Mouse (Mus musculus) large intestine, adult 2 months (tissue): ENCODE results near the gene Olfr1564. TPM values are rescaled to one million over a fixed set of nuclear protein-coding genes. Genes with fewer than 3 reads are reported as not detected.
"Not testable (repeated sequence)": the region's sequence is repeated elsewhere in the genome, so short reads cannot be mapped to it uniquely, and the experiment has no call there.

Experiments used
- DNase-seq: peaks from one replicate; pipeline ENCODE4 v3.0.0-alpha.2; 2012; ENCODE audit warnings: low read depth, low spot score
- WGBS: fragments of 180-500 bp; shearing (Covaris S2); methylation state at CpG from one replicate; pipeline ENCODE4 v1.1.7; 2018; 5-methylcytosine and 5-hydroxymethylcytosine counted together
- polyA plus RNA-seq: library from polyadenylated mRNA; depleted of rRNA; stranded (reverse); fragments of >200 nt; gene quantifications from 2 replicates; pipeline ENCODE4 v1.2.3, GENCODE M21; 2012; rRNA removed

Olfr1564 gene
- not detected in 2 replicates for polyA plus RNA-seq

DNA sequence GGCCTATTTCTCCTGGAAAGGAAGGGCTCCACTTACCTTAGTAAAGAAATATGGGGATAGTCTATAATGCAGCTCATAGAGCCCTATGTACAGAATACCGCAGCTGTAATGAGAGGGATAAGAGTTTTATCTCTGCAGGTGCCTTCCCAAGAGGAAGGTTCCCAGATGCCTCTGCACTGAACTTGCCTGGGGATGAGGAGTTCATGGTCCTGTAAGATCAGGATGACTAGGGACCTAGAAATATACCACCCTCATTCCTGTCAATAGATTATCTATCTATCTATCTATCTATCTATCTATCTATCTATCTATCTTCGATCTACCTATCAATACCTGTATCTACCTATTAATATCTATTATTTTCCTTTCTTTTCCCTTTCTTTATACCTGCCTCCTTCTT, at the start of gene Olfr1564:
Olfr1564 (minus strand) TSS at position 101 of the 400 bp plus-strand sequence.
- no peak for DNase-seq
- WGBS: 80% methylated on average over 2 of the region's 2 CpGs

DNA sequence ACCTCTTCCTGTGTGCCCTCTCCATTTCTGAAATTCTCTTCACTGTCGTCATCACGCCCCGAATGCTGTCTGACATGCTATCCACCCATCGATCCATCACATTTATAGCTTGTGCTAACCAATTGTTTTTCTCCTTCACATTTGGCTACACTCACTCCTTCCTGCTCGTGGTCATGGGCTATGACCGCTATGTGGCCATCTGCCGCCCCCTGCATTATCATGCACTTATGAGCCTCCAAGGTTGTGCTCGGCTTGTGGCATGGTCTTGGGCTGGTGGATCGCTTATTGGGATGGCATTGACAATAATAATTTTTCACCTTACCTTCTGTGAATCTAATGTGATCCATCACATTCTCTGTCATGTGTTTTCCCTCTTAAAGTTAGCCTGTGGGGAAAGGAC, 47.4 kb upstream of the Olfr1564 start:
- 86% methylated on average over 9 of the region's 9 CpGs for WGBS
- DNase-seq: no peak

DNA sequence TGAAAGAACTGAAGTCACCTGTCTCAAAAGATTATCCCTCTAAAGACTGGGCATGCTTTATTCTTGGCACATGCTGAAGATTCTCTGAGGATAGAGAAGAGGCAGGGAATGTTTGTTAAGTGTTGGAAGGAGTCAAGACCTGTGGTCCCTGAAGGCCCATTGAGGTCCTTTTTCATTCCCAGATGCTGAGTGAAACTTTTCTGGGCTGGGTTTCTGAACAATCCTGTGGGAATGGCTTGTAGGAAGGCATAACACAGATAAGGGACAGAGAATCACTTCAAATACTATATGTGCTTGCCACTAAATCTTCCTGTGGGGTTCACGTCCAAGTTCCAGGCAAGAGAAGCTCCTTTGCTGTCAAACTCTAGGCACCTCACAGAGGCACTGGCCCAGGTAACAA, 42.9 kb upstream of the Olfr1564 start, which contains the start of gene Olfr63:
Olfr63 (plus strand) TSS at position 301 of the 400 bp plus-strand sequence.
- 79% methylated on average over 1 of the region's 1 CpGs for WGBS
- DNase-seq: no peak

DNA sequence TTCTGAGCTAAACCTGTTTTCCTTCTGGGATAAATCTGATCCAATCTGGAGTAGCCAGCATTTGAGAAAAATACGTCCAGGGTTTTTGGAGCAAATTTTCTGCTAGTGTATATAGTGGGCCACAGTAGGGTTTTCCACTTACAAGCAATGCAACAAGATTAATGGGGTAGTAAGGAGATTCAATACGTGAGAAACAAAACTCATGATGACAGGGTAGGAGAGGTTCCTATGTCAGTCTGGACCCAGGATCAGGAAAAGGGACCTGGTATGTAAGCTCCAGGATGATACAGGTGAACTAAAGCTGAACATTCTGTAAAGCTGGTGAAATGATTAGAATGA, 33.8 kb upstream of the Olfr1564 start:
- WGBS: no CpG with 5 or more reads among the region's 2 CpGs
- DNase-seq: not testable (repeated sequence)

DNA sequence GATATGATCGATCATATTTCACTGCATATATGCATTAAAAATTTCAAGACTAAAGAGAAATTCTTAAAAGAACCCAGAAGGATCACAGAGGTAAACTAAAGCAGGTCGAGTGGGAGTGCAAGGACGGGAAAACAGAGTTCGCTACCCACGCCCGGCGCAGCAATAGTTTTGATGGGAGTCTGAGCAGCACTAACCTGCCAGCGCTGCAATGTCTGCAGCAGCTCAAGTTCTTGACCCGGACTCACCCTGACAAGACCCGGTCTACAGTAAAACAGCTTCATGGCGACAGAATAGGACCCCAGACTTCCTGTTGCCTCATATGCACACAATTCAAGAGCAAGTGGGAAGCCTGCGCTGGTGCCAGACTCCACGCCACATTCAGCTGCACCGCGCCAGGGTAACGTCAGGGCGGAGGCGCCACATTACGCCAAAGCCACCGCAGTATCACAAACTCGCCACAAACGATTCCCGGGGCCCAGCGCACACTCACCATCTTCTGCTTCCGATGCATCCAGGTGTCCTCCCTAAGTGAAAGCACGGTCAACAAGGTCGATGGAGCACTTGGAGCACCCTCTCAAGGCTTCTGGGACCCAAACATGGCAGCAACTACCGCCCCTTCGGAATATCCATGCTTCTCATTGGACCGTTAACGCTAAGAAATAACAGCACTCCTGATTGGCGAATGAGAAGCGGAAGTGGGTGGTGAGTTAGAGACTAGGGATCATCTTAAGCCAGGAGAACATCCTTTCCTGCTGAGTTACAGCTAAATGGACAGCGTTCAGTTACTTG, 33.2 kb upstream of the Olfr1564 start, which contains the start of gene Zfp955a:
Zfp955a (minus strand) TSS at position 616 of the 789 bp plus-strand sequence.
- WGBS: 26% methylated on average over 1 of the region's 34 CpGs

DNA sequence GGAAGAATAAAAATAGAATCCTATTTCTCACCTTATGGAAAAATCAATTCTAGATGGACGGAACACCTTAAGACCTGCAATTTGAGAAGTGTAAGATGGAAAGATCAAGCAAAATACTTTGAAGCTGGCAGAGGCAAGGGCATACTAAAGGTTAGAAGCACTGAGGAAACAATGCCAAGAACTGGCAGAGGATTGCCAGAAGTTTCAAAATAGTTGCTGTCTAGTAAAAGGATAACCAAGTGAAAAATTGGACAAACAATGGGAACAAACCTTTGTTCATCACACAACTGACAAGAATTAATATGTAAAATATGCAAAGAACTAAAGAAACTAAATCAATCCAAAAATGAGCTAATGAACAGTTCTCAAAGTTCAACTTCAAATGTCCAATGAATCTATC, 15.2 kb upstream of the Olfr1564 start:
- WGBS: 97% methylated on average over 1 of the region's 1 CpGs
- DNase-seq: not testable (repeated sequence)

More for the DNA sequence above, 33.2 kb upstream of the Olfr1564 start, which contains the start of gene Zfp955a:
- DNase-seq: not testable (repeated sequence)

DNA sequence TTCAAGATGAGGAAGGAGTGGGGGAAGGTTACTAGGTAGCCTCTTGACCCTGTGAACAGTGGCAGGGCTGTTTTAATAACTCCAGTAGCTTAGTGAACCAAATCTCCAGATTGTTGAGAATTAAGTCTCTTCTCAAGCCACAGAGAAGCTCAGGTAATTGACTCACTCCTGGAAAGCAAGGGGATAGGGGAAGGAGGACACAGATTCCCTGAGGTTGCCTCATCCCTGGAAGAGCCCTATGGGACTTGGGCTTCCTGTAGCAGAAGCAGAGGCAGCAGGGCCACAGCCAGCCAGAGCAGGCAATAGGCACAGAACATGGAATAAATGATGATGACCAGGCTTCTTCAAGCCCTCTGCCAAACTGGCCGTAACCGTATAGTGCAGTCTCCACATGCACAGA, 30.5 kb downstream of the Olfr1564 start, which contains the start of gene Olfr239:
Olfr239 (plus strand) TSS at position 301 of the 400 bp plus-strand sequence.
- DNase-seq: not testable (repeated sequence)
- no CpG with 5 or more reads among the region's 2 CpGs for WGBS

DNA sequence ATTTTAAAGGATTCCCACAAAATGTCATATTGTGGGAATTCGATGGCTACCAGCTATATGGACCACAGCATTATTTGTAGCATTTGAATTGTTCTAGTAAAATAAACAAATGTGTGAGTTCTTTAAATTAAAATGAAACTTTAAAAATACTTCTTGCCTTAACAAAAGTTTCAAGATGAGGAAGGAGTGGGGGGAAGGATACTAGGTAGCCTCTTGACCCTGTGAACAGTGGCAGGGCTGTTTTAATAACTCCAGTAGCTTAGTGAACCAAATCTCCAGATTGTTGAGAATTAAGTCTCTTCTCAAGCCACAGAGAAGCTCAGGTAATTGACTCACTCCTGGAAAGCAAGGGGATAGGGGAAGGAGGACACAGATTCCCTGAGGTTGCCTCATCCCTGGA, 53.3 kb downstream of the Olfr1564 start, which contains the start of gene Olfr55:
Olfr55 (plus strand) TSS at position 301 of the 400 bp plus-strand sequence.
- whole genome bisulfite sequencing: 85% methylated on average over 1 of the region's 1 CpGs
- DNase-seq: not testable (repeated sequence)

Other genes starting within 250 kb of the Olfr1564 start
- gene Zfp952, start 228.6 kb downstream of the Olfr1564 start, polyA plus RNA-seq: 2.2 and 3.0 TPM in 2 replicates
- gene Zfp763, start 188.3 kb downstream of the Olfr1564 start, polyA plus RNA-seq: 0.42 and 0.75 TPM in 2 replicates
- gene 4921501E09Rik, start 153.6 kb downstream of the Olfr1564 start, polyA plus RNA-seq: not detected in 2 replicates
- gene Zfp563, start 132.4 kb downstream of the Olfr1564 start, polyA plus RNA-seq: 1.1 and 1.4 TPM in 2 replicates
- gene Morc2b, start 82.0 kb downstream of the Olfr1564 start, polyA plus RNA-seq: not detected in 2 replicates
- not detected in 2 replicates for gene Olfr55, start 53.2 kb downstream of the Olfr1564 start, polyA plus RNA-seq
- gene Olfr239, start 30.4 kb downstream of the Olfr1564 start, polyA plus RNA-seq: not detected in 2 replicates
- 0.79 and 1.1 TPM in 2 replicates for gene Zfp955a, start 33.5 kb upstream of the Olfr1564 start, polyA plus RNA-seq
- gene Olfr63, start 43.0 kb upstream of the Olfr1564 start, polyA plus RNA-seq: not detected in 2 replicates
- 0.89 and 1.7 TPM in 2 replicates for gene Zfp955b, start 67.9 kb upstream of the Olfr1564 start, polyA plus RNA-seq
- gene Zfp81, start 137.2 kb upstream of the Olfr1564 start, polyA plus RNA-seq: 0.63 and 0.89 TPM in 2 replicates
- 1.1 and 2.6 TPM in 2 replicates for gene Zfp101, start 173.0 kb upstream of the Olfr1564 start, polyA plus RNA-seq
- gene Actl9, start 211.2 kb upstream of the Olfr1564 start, polyA plus RNA-seq: 0.08 TPM in 1 of 2 replicates, not detected in the other